Mouse (Mus musculus) lung, postnatal 0 days (tissue): Measurements from ENCODE around the gene Mcm5. TPM values are rescaled to one million over a fixed set of nuclear protein-coding genes. Genes with fewer than 3 reads are reported as not detected.

ENCODE experiments used
- ATAC-seq: fragments of 200-750 bp; cut with Nextera tagmentation; 2 replicates; pipeline ENCODE4 v1.8.0; 2017; ENCODE audit warnings: moderate library complexity
- DNase-seq: peaks from one replicate; pipeline ENCODE4 v3.0.0-alpha.2; 2016; ENCODE audit warnings: low spot score
- H3K27ac ChIP-seq: fragments of 300-500 bp; sonication (generic); 2 replicates; pipeline ENCODE4 v1.5.1; 2014; ENCODE audit warnings: antibody characterized with exemption, mild to moderate bottlenecking, low read length, mixed read lengths
- H3K27me3 ChIP-seq: fragments of 300-500 bp; sonication (generic); replicated peaks from 2 replicates; pipeline ENCODE4 v1.6.1; 2014; ENCODE audit warnings: low read length, mixed read lengths; ENCODE audit not compliant: insufficient read depth
- H3K36me3 ChIP-seq: fragments of 300-500 bp; sonication (generic); 2 replicates; pipeline ENCODE4 v1.6.1; 2014; ENCODE audit warnings: low read length, mixed read lengths; ENCODE audit not compliant: insufficient read depth
- H3K4me1 ChIP-seq: fragments of 300-500 bp; sonication (generic); 2 replicates; pipeline ENCODE4 v1.6.1; 2014; ENCODE audit warnings: antibody characterized with exemption, low read depth, low read length, mixed read lengths; ENCODE audit not compliant: insufficient read depth
- H3K4me2 ChIP-seq: fragments of 300-500 bp; sonication (generic); replicated peaks from 2 replicates; pipeline ENCODE4 v1.6.1; 2014; ENCODE audit warnings: low read depth, mild to moderate bottlenecking, low read length, moderate library complexity, mixed read lengths
- H3K4me3 ChIP-seq: fragments of 300-500 bp; sonication (generic); 2 replicates; pipeline ENCODE4 v1.5.1; 2014; ENCODE audit warnings: low read depth, low read length
- H3K9ac ChIP-seq: fragments of 300-500 bp; sonication (generic); replicated peaks from 2 replicates; pipeline ENCODE4 v1.6.1; 2014; ENCODE audit warnings: low read depth, mild to moderate bottlenecking
- H3K9me3 ChIP-seq: fragments of 300-500 bp; sonication (generic); 2 replicates; pipeline ENCODE4 v1.6.1; 2016; ENCODE audit warnings: low read length, mixed read lengths
- CTCF ChIP-seq: IDR thresholded peaks from 2 replicates; pipeline ENCODE4 v1.5.1; 2016; ENCODE audit warnings: antibody characterized with exemption, mild to moderate bottlenecking
- EP300 ChIP-seq: IDR thresholded peaks from 2 replicates; pipeline ENCODE4 v1.6.1; 2016; ENCODE audit warnings: antibody characterized with exemption, mild to moderate bottlenecking, control low read depth
- WGBS: fragments of 180-500 bp; shearing (Covaris S2); extraction: QIAGEN DNeasy Blood & Tissue Kit; methylation state at CpG from one replicate; pipeline ENCODE4 v1.1.7; 2014; 5-methylcytosine and 5-hydroxymethylcytosine counted together
- polyA plus RNA-seq: library from polyadenylated mRNA; unstranded; fragments of >200 nt; fragmentation: Nextera tagmentation; extraction: Ambion mirVana; gene quantifications from 2 replicates; pipeline ENCODE4 v1.2.1, GENCODE M21; 2015

Mcm5 gene
- polyA plus RNA-seq, 1 experiment from 2014 or later = 14.6 TPM

DNA sequence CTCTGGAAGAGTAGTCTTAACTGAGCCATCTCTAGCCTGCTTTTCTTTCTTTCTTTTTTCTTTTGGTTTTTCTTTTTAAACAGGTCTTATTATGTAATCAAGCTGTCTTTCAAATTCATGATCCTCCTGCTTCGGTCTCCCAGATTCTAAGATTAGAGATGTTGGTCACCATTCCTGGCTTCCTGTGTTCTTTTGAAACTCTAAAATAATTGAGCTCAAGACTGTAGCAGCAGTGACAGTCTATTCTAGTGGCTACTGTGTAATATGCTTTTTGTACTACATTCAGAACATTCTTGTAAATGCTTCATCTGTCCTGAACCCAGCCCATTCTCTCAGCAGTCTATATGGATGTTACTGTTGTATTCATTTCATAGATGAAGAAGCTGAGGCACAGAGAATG, 9.1 kb downstream of the Mcm5 start:
- TF ChIP-seq CTCF (no peak), EP300 (no peak)
- DNase-seq = no peak
- WGBS = 82% methylated on average over 1 of the region's 1 CpGs
- H3K4me2 ChIP-seq = no peak overlapping the region
- H3K36me3 ChIP-seq = 0 out of 2 replicates have a peak, but pooled peaks cover 11% of the 10 kb centered on the region
- H3K27ac ChIP-seq = no peak overlapping the region
- H3K27me3 ChIP-seq = no peaks in the 10 kb centered on the region
- no peak overlapping the region for H3K9ac ChIP-seq
- H3K4me1 ChIP-seq = no peaks in the 10 kb centered on the region
- H3K9me3 ChIP-seq = no peaks in the 10 kb centered on the region
- ATAC-seq = no peak
- H3K4me3 ChIP-seq = no peak overlapping the region

DNA sequence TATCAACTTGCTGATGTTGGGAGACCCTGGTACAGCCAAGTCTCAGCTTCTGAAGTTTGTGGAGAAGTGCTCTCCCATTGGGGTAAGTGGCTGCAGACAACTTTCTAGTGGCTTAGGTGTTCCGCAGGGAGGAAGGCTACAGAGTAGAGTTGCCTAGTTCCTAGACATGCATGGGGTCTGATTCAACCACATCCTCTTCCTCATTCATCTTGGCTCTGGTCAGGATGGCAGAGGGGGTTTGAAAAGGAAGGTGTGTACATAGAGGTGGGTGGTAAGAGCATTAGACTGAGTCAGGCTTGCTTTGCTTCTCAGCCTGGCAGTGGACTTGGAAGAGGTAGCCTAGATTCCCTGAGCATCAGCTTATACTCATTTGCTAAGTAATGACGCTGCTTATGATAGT, 9.9 kb downstream of the Mcm5 start:
- Histone ChIP-seq H3K27me3 (no peaks in the 10 kb centered on the region), H3K4me3 (no peak overlapping the region), H3K4me1 (no peaks in the 10 kb centered on the region), H3K9me3 (no peaks in the 10 kb centered on the region), H3K4me2 (no peak overlapping the region), H3K36me3 (0 out of 2 replicates have a peak, but pooled peaks cover 11% of the 10 kb centered on the region), H3K27ac (no peak overlapping the region), H3K9ac (no peak overlapping the region)
- TF ChIP-seq CTCF (no peak), EP300 (no peak)
- ATAC-seq = no peak
- DNase-seq = no peak
- WGBS = 86% methylated on average over 2 of the region's 2 CpGs

DNA sequence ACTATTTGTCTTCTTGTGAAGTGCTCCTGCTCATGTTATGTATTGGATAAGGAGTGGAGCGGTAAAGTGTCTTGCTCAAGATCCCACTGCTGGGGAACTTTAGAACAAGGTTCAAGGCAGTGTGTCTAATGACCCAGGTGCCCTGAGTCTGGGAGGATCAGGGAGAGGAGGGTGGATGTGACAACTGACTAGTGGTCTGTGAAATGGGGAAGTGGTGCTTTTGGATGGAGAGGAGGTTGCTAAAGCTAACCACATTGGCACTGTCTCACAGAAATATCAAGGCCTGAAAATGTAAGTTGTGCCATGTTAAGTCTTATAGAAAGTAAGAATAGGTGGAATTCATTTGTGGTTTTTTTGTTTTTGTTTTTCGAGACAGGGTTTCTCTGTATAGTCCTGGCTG, 10.4 kb downstream of the Mcm5 start:
- H3K9ac ChIP-seq = no peak overlapping the region
- 0 out of 2 replicates have a peak, but pooled peaks cover 11% of the 10 kb centered on the region for H3K36me3 ChIP-seq
- ATAC-seq (no peak), DNase-seq (no peak)
- H3K27ac ChIP-seq = no peak overlapping the region
- H3K4me2 ChIP-seq = no peak overlapping the region
- H3K4me3 ChIP-seq = no peak overlapping the region
- H3K9me3 ChIP-seq = no peaks in the 10 kb centered on the region
- TF ChIP-seq EP300 = no peak
- TF ChIP-seq CTCF = no peak
- H3K27me3 ChIP-seq = no peaks in the 10 kb centered on the region
- no peaks in the 10 kb centered on the region for H3K4me1 ChIP-seq
- WGBS = 88% methylated on average over 2 of the region's 2 CpGs

DNA sequence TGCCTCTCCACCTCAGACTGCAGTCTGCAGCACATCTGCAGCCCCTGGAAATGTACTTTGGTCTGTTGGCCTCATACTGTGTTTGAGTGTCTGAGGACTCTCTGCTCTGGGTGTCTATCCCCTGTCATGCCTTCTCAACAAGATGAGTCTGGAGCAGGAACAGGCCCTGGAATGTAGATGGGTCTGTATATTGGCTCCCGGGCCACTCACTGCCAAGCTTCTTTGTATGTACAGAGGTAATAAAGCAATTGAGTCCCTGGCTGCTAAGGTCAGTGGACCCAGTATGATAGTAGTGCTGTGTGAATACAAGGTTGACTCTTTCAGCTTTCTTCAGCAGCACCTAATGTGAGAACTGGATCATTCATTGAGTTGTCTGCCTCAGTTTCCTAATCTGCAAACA, 18.0 kb downstream of the Mcm5 start:
- ATAC-seq = no peak
- H3K4me1 ChIP-seq = no peaks in the 10 kb centered on the region
- WGBS = 85% methylated on average over 1 of the region's 1 CpGs

DNA sequence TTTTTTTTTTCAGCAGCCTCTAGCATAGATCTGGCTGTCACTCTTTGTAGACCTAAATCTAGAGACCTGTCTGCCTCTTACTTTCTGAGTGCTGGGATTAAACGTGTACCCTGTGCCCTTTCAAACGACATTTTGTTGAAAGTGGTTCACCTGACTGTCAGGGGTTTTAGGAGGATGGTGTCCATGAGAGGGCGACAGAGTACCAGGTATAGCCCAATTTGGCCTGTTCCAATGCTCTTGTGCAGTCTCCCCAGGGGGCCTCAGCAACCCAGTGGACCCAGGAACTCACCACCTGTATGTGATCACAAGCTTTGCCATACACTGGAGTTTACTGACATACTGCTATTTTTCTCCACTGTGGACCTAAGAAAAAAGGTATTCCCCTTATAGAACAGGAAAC, 23.1 kb downstream of the Mcm5 start:
- Histone ChIP-seq H3K36me3 (no peaks in the 10 kb centered on the region), H3K4me2 (no peak overlapping the region), H3K9me3 (no peaks in the 10 kb centered on the region), H3K27me3 (no peaks in the 10 kb centered on the region), H3K9ac (no peak overlapping the region), H3K27ac (no peak overlapping the region), H3K4me1 (no peaks in the 10 kb centered on the region), H3K4me3 (no peak overlapping the region)
- TF ChIP-seq CTCF (peak; percentile 87), EP300 (no peak)
- ATAC-seq = no peak
- 15% methylated on average over 3 of the region's 3 CpGs for WGBS
- peak; percentile 70 for DNase-seq

More for the DNA sequence above, 18.0 kb downstream of the Mcm5 start:
- no peak for DNase-seq
- H3K9me3 ChIP-seq = no peaks in the 10 kb centered on the region
- no peak overlapping the region for H3K4me2 ChIP-seq
- H3K27ac ChIP-seq = no peak overlapping the region
- H3K27me3 ChIP-seq = no peaks in the 10 kb centered on the region
- H3K36me3 ChIP-seq = no peaks in the 10 kb centered on the region
- no peak overlapping the region for H3K4me3 ChIP-seq
- TF ChIP-seq EP300 (no peak), CTCF (no peak)
- no peak overlapping the region for H3K9ac ChIP-seq

DNA sequence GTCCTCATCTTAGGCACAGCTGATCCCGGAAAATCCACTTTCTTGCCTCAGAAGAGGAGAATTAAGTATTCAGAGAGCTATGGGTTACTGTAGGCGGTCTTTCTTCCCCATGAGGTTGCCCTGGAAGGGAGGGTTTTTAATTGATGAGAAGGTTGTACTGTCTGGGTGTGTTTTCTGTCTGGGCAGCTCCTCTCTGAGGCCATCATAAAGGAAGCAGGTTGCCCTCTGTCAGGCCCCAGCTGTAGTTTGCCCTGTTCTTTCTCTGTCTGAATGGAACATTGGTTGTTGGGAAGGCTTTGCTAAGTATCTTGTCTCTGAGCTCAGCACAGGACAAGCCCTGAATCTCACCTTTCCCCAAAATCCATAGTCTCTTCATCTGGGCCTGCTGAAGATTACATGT, 24.0 kb downstream of the Mcm5 start:
- Histone ChIP-seq H3K27me3 (no peaks in the 10 kb centered on the region), H3K9me3 (no peaks in the 10 kb centered on the region), H3K27ac (no peak overlapping the region), H3K4me2 (no peak overlapping the region), H3K9ac (no peak overlapping the region), H3K4me1 (no peaks in the 10 kb centered on the region), H3K4me3 (no peak overlapping the region), H3K36me3 (no peaks in the 10 kb centered on the region)
- TF ChIP-seq CTCF (no peak), EP300 (no peak)
- ATAC-seq = no peak
- 87% methylated on average over 2 of the region's 2 CpGs for WGBS
- DNase-seq = no peak
